Mouse (Mus musculus): ENCODE results near the gene Pald1. TPM values are rescaled to one million over a fixed set of nuclear protein-coding genes. Genes with fewer than 3 reads are reported as not detected.

Pald1 gene
- total and polyA plus RNA-seq, 2 experiments from 2014 or later = 14.4 to 23.7 TPM

DNA sequence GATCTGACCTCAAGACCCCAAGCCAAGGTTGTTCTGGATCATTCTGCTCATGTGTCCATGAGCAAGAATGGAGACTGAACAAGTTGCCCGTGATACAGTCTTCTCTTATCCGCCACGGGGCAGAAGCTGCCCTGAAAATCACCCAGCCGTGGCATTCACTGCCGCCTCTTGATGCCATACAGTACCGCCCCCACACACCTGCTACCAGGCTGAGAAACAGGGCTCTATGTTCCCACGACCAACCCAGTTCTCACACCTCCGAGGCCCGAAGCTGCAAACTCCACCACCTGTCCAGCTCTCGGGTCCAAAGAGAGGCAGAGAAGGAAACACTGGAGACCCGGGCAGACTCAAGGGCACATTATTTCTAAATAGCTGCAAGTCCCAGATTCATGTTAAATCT is 45.7 kb downstream of the Pald1 start:
- 91% methylated on average over 11 of the region's 11 CpGs for WGBS
- ATAC-seq = no peak
- H3K27ac ChIP-seq (ENCODE audit: low read depth, low read length) = no peak overlapping the region
- no peaks in the 10 kb centered on the region for H3K27me3 ChIP-seq (ENCODE audit: insufficient read depth, low read length)
- H3K4me2 ChIP-seq (ENCODE audit: low read depth) = no peak overlapping the region
- H3K4me1 ChIP-seq (ENCODE audit: insufficient read depth) = no peaks in the 10 kb centered on the region
- no peaks in the 10 kb centered on the region for H3K36me3 ChIP-seq (ENCODE audit: insufficient read depth)
- no peaks in the 10 kb centered on the region for H3K9me3 ChIP-seq (ENCODE audit: low read length)
- no peak overlapping the region for H3K9ac ChIP-seq
- H3K4me3 ChIP-seq (ENCODE audit: low read depth, low read length) = no peak overlapping the region
- TF ChIP-seq CTCF (IDR thresholded peaks at IDR 0.05; ENCODE audit: low read depth) = no peak
- no peak for DNase-seq

DNA sequence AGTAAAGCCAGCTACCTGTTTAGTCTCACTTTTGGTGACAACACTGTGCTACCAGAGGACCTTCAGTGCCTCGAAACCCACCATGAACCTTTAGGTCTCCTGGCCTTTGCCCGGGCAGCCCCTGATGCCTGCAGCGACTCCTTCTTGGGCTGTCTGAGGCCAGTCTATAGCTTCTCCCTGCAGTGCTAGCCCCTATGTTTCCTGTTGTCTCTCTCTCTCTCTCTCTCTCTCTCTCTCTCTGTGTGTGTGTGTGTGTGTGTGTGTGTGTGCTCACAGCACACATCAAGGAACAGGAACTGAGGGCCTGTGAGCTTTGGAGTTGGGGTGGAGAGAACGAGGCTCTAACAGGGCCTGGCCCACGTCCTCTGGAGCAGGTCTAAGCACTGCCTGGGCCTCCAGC is 46.7 kb downstream of the Pald1 start:
- Histone ChIP-seq H3K27ac (ENCODE audit: low read depth, low read length) (no peak overlapping the region), H3K9me3 (ENCODE audit: low read length) (no peaks in the 10 kb centered on the region), H3K4me3 (ENCODE audit: low read depth, low read length) (no peak overlapping the region), H3K4me2 (ENCODE audit: low read depth) (no peak overlapping the region), H3K27me3 (ENCODE audit: insufficient read depth, low read length) (no peaks in the 10 kb centered on the region), H3K9ac (no peak overlapping the region), H3K36me3 (ENCODE audit: insufficient read depth) (no peaks in the 10 kb centered on the region), H3K4me1 (ENCODE audit: insufficient read depth) (no peaks in the 10 kb centered on the region)
- DNase-seq = no peak
- ATAC-seq = no peak
- WGBS = 73% methylated on average over 5 of the region's 5 CpGs
- no peak for TF ChIP-seq CTCF (IDR thresholded peaks at IDR 0.05; ENCODE audit: low read depth)

- Histone ChIP-seq H3K9me3 (ENCODE audit: low read length) (no peaks in the 10 kb centered on the region), H3K36me3 (ENCODE audit: insufficient read depth) (no peaks in the 10 kb centered on the region), H3K4me2 (ENCODE audit: low read depth) (no peak overlapping the region), H3K4me3 (ENCODE audit: low read depth, low read length) (no peak overlapping the region), H3K27ac (ENCODE audit: low read depth, low read length) (no peak overlapping the region), H3K9ac (no peak overlapping the region), H3K27me3 (ENCODE audit: insufficient read depth, low read length) (no peaks in the 10 kb centered on the region), H3K4me1 (ENCODE audit: insufficient read depth) (0 out of 2 replicates have a peak, but pooled peaks cover 1% of the 10 kb centered on the region)
- TF ChIP-seq CTCF (IDR thresholded peaks at IDR 0.05; ENCODE audit: low read depth) = peak; percentile 92
- peak; percentile 63 for ATAC-seq
- peak; percentile 92 for DNase-seq
- 26% methylated on average over 6 of the region's 6 CpGs for WGBS
These were observed 47.2 kb downstream of the Pald1 start for GRCm38 (mm10) chr10:61336137-61336536.

DNA sequence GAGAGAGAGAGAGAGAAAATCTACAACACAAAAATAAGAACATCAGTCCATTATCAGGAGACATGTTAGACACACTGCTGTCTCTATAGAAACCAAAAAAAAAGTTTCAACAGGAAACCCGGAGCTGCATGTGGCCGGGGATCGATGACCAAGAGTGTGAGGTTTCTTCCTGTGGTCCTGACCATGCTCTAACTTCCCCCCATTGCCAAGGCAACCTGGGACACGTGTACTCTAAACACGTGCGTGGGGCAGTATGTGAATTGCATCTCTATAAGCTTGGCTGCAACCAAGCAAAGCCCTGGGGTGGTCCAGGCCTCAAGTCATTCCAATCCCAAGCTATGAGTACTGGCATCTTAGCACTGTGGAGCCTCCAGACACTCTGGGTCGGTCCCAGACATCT is 48.8 kb downstream of the Pald1 start:
- TF ChIP-seq CTCF (IDR thresholded peaks at IDR 0.05; ENCODE audit: low read depth) = no peak
- Histone ChIP-seq H3K36me3 (ENCODE audit: insufficient read depth) (no peaks in the 10 kb centered on the region), H3K4me2 (ENCODE audit: low read depth) (no peak overlapping the region), H3K4me1 (ENCODE audit: insufficient read depth) (0 out of 2 replicates have a peak, but pooled peaks cover 4% of the 10 kb centered on the region), H3K4me3 (ENCODE audit: low read depth, low read length) (no peak overlapping the region), H3K27me3 (ENCODE audit: insufficient read depth, low read length) (no peaks in the 10 kb centered on the region), H3K9ac (no peak overlapping the region), H3K9me3 (ENCODE audit: low read length) (no peaks in the 10 kb centered on the region), H3K27ac (ENCODE audit: low read depth, low read length) (no peak overlapping the region)
- WGBS = 76% methylated on average over 7 of the region's 7 CpGs
- ATAC-seq = no peak
- DNase-seq = no peak

DNA sequence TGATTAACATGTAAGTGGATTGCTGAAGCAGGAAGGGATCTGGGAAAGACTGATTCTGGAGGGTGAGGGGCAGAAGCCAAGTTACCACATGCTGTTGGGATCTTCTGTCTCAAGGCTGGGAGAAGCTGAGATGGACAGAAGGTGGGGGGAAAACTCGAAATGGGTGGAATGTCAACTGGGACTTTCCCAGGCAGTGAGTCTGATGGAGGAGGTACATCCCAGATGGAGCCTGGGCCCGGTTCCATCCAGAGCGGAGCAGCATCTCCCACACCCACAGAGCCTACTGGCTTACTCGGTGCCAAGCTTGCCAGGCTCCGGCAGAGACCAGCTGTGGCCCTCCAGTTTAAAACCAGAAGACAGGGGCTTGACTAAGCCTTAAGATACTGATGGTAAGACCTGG is 52.3 kb downstream of the Pald1 start:
- Histone ChIP-seq H3K27me3 (ENCODE audit: insufficient read depth, low read length) (no peaks in the 10 kb centered on the region; the same call in 1 of the 2 replicates), H3K4me3 (ENCODE audit: low read depth, low read length) (no peak overlapping the region), H3K9ac (no peak overlapping the region), H3K4me2 (ENCODE audit: low read depth) (no peak overlapping the region), H3K9me3 (ENCODE audit: low read length) (no peaks in the 10 kb centered on the region), H3K27ac (ENCODE audit: low read depth, low read length) (peak overlapping the region; percentile 15; the same call in 1 of the 2 replicates), H3K36me3 (ENCODE audit: insufficient read depth) (no peaks in the 10 kb centered on the region), H3K4me1 (ENCODE audit: insufficient read depth) (0 out of 2 replicates have a peak, but pooled peaks cover 4% of the 10 kb centered on the region)
- ATAC-seq (peak; percentile 93), DNase-seq (peak; percentile 74)
- TF ChIP-seq CTCF (IDR thresholded peaks at IDR 0.05; ENCODE audit: low read depth) = no peak
- 44% methylated on average over 5 of the region's 5 CpGs for WGBS

DNA sequence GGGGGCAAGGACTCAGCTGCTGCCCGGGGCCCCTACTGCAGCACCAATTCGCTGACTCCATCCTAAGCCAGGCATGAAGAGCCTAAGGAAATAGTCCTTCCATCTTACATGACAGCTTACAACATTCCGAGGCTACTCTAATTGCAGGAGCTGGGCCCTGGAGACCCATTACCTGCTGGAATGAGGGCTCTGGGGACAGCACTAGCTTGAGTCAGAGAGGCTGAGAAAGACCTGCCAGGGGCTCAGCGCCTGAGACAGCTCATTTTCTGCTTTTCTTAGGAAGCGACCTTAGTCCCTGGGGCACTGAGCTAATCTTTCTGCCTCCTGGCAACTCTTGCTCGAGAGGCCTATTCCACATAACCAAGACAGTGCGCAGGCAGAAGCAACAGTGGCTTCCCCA is 54.4 kb downstream of the Pald1 start:
- Histone ChIP-seq H3K4me1 (ENCODE audit: insufficient read depth) (0 out of 2 replicates have a peak, but pooled peaks cover 4% of the 10 kb centered on the region), H3K4me3 (ENCODE audit: low read depth, low read length) (no peak overlapping the region), H3K27ac (ENCODE audit: low read depth, low read length) (no peak overlapping the region), H3K9me3 (ENCODE audit: low read length) (no peaks in the 10 kb centered on the region), H3K27me3 (ENCODE audit: insufficient read depth, low read length) (no peaks in the 10 kb centered on the region; the same call in 1 of the 2 replicates), H3K4me2 (ENCODE audit: low read depth) (no peak overlapping the region), H3K36me3 (ENCODE audit: insufficient read depth) (no peaks in the 10 kb centered on the region), H3K9ac (no peak overlapping the region)
- TF ChIP-seq CTCF (IDR thresholded peaks at IDR 0.05; ENCODE audit: low read depth) = no peak
- 64% methylated on average over 7 of the region's 7 CpGs for WGBS
- DNase-seq = no peak
- ATAC-seq = no peak

- WGBS = 86% methylated on average over 10 of the region's 10 CpGs
- TF ChIP-seq CTCF (IDR thresholded peaks at IDR 0.05; ENCODE audit: low read depth) = no peak
- Histone ChIP-seq H3K36me3 (ENCODE audit: insufficient read depth) (no peaks in the 10 kb centered on the region), H3K9ac (no peak overlapping the region), H3K4me2 (ENCODE audit: low read depth) (no peak overlapping the region), H3K27me3 (ENCODE audit: insufficient read depth, low read length) (no peaks in the 10 kb centered on the region; the same call in 1 of the 2 replicates), H3K9me3 (ENCODE audit: low read length) (no peaks in the 10 kb centered on the region), H3K4me3 (ENCODE audit: low read depth, low read length) (no peak overlapping the region), H3K4me1 (ENCODE audit: insufficient read depth) (0 out of 2 replicates have a peak, but pooled peaks cover 4% of the 10 kb centered on the region), H3K27ac (ENCODE audit: low read depth, low read length) (no peak overlapping the region)
- DNase-seq (no peak), ATAC-seq (no peak)
These were observed 55.8 kb downstream of the Pald1 start for GRCm38 (mm10) chr10:61327545-61327944.
